Mouse (Mus musculus): ENCODE measurements around the gene Mre11a.

- TF ChIP-seq MAX (IDR thresholded peaks at IDR 0.05; ENCODE audit: low read depth) (no peak), POLR2A (IDR thresholded peaks at IDR 0.05; ENCODE audit: insufficient read length, low read depth) (no peak), MYOG (IDR thresholded peaks at IDR 0.05; ENCODE audit: control insufficient read depth in 1 of 3, insufficient read depth in 1 of 3, insufficient read length in 2 of 3, low read depth in 2 of 3) (no peak)
Observed at GRCm38 (mm10) chr9:14863126-14863525, 78.7 kb downstream of the Mre11a start.

Measured in myocyte (in vitro differentiated cells).